Mouse (Mus musculus) inflammation-experienced regulatory T-cells, adult 6 months (primary cell): ENCODE measurements around the gene Smim6. TPM values are rescaled to one million over a fixed set of nuclear protein-coding genes. Genes with fewer than 3 reads are reported as not detected.

ENCODE experiments used
- ATAC-seq: one replicate; pipeline ENCODE4 v1.8.0; 2017
- polyA plus RNA-seq, 3 experiments: library from polyadenylated mRNA; unstranded; fragments of 100-300 nt; shearing (Covaris generic); gene quantifications; one replicate each; pipeline ENCODE4 v1.2.1; 2017

Smim6 gene
- polyA plus RNA-seq, 3 experiments from 2014 or later, result 2.7 to 5.1 (median 4.3) TPM

DNA sequence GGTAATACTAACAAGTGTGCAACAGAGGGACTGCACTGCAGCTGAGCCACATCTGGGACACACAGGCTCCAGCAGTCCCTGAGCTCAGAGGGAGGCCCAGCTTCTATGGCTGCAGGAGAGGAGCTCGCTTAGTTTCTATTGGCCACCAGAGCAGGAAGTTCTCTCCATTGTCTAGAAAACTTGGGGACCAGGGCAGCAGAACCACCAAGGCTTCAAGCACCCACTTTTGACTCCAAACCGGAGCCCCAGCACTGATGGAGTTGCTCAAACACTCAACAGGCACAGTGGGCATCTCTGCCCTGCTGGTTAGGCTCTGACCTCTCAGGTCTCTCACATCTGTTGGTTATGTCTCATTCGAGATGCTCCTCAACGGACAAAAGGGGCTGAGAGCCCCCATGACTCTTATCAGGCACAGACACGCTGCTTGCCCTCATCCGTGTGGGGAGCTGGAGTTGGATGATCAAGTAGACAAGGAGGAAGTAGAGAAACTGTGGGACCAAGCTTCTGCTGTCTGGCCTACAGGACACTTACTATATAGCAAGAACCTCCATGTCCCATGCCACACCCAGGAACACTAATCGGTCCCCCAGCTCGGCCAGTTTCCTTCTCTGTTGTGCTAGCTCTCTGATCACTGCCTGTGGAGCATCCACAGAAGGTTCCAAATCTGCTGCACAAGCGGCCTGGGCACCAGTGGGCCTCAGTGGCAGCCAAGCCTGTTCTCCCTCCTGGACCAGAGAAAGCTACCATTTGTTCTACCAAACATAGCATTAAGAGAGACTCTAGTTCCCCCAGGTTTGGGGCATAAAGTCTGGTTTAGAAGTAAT, 10.3 kb upstream of the Smim6 start:
- ATAC-seq, result no peak

DNA sequence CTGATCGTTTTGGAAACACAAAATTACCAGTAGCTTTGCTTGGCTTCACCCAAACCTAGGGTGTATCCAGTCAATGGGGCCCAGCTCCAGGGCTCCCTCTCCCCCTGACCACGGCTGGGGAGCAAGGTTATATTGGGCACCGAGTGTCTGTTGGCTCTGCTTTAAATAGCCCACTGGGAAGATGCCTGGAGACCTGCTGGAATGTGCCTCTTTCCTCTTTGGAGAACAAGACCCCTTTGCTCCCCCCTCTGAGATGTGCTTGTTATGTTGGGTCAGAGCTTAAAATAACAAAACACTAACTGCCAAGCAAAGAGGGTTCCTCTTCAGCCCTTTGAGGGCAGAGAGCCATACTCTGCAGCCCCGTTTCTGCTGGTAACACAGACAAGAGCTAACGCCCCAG, 9.6 kb upstream of the Smim6 start:
- ATAC-seq, result no peak

DNA sequence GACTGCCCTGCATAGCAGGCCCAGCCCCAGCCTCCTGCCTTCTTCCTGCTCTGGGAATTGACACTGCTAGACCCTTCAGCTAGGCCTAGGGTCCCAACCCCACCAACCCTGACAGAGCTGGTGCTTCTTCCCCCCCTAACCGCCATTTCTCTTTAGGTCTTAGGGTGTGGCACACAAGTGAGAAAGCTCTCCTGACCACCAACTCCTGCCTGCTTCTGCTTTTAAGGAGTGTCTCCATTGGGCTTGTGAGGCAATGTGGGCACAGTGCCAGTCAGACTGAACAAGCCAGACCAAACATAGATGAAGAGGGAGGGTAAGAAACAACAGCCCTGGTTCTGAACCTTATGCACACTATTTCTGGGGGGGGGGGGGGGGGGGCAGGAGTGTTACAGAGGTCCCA, 9.0 kb upstream of the Smim6 start:
- ATAC-seq, result no peak

DNA sequence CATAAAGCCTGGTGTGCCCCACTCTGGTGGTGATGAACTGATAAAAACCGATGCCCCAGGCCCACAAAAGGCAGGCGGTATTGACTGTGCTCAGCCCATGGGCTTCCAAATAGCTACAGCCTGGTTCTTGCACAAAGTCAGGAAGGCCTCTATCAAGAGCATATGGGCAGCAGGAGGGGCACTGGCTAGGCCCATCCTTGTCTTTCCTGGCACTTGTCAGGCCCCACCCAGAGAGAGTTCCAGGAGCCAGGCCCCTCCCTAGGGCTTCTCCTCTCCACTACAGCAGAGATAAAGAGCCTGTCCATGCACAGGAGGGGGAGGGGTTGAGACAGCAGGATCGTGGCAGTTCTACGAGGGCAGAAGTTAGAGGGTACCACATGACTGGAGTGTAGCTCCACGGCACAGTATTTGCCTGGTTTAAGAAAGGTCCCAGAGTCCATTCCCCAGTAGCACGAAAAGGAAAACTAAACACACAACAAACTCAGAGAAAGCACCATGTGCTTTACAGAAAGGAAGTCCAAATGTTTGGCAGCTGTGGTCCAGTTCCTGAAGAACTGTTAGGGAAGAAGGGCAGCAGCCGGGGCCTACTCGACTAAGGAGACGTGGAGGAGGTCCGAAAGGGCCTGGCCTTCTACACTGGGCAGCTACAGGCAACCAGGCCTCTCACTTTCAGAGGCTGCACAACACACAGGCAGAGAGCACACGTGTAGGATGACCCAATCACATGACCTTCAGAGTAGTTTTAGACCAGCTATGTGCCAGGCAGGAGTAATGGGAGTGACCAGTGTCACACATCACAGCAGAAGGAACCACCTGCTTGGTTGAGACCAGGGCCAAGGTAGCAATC, 8.2 kb upstream of the Smim6 start:
- ATAC-seq, result no peak

DNA sequence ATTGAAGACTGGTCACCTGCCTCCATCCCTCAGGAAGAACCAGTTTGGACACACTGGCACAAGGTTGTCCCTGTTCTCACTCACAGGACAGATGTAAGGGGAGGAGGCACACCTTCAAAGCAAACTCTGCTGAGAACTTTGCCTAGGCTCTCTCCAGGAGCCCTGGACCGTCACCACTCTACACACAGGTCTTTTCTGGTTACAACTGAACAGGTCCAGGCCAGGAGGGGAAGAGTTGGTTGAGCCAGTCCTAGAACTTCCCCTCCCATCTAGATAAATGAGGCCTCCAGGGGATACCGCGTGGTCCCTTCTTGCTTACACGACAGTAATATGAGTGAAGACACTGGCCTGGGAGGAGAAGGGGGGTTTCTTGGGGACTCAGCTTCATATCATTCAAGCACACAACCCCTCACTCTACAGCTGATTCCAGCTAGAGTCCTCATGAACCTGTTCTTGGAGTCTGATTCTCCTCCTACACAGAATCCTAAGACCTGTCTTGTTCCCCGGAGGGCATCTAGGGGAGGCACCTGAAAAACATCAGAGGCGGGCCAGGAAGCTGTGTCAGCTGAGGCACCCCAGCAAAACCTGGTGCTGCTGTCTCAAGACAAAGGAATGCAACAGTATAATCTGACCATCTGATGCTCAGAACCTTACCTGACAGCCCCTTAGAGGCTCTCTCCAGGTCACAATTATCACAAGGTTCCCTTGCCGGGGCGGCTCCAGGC, 7.4 kb upstream of the Smim6 start:
- no peak for ATAC-seq

DNA sequence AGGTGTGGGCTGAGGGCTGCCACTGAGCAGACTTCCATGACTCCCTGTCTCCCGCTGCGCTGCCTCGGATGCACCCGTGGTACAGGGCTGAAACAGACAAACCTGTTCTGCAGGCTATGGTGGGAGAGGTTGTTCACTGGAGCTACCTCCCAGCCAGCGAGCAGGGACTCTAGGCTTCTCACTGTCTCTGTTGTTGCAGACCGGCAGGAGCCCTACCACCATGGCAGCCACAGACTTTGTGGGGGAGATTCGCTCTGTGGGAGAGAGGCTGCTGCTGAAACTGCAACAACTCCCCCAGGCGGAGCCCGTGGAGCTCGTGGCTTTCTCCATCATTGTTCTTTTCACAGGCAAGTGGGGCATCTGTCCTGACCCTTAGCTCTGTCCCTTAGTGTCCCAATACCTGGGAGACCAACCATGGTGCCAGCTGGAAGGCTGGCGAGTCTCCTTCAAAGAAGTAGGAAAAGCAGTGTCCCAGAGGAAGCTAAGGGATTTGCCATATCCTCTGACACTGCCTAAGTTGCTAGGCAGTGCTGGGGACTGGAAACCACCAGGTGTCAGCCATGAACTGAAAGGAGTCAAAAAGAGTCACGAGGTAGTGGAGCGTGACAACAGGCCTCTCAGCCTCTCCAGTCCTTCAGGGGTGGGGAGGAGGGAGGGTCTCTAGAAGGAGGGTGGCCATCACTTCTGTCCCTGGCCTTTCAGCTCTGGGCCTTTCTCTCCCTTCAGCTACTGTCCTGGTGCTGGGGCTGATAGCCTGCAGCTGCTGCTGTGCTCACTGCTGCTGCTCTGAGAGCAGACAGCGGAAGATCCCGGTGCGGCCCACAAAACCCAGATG, 6.6 kb upstream of the Smim6 start:
- no peak for ATAC-seq

DNA sequence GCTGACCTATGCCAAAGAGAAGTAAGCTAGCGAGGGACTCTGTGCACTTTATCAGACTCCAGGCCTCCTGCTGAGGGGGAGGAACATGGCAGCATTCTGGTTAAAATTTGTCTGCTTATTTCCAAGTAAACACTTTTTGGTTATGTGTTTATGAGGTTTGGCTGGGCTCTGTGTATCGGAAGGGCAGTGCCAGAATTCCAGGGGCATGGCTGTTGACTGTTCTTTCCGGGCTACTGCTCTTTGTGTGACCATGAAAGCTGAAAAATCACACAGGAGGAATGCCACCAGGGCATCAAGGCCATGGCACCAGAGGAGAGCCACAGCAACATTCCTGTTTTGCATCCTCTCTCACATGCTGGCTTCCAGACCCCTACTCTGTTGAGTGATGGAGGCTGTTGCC, 5.7 kb upstream of the Smim6 start:
- no peak for ATAC-seq

DNA sequence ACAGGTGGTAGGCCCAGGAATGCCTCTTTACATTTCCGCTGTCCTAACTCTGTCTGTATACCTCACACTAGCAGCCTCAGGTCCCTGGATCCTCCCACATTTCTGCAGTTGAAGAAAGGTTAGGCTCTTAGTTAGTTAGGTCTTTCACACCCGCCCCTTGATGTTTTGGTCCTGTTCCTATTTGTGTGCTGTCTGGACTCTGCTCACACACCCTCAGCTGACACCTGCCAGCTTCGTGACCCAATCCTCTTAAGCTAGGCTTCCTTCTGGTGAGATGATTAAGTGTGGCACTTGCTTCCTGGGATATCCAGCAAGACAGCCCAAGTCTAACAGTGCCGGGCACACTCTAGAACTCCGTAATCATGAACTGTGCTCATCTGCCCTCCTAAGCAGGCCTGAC, 5.3 kb upstream of the Smim6 start:
- no peak for ATAC-seq

DNA sequence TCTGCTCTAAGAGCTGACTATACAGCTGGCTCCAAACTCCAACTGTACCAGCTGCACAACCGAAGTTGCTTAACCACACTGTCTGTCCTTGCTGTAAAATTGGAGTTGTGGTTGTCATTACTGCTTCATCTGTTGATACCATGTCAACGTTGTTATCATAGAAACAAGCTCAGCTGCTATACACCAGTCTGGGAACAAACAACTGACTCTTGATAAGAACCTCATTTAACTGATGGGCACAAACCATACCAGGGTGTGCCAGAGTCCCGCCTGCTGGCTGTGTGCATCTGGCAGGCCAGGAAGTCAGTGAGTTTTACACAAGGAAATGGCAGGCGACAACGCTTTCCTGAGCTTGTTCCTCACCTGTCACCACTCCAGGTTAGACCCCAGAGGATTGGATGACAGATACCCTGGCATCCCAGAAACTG, 669 bp upstream of the Smim6 start:
- ATAC-seq, result no peak

DNA sequence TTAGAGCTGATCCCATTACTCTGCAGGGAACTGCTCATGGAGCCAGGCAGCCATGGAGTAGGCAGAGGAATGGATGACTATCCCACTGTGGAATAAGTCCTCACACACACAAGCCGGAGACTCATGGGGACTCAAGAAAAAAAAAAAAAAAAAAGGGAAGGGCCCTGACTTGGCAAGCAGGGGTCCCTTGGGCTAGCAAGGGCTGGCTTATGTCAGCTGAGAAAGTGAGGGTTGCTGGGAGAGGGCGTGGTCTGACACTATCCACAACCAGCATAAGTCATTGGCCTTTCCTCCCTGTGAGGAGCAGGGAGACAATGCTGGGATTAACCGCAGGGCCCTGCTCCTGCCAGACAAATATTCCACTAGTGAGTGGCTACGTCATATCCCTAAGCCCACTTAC, 4.8 kb downstream of the Smim6 start:
- ATAC-seq, result no peak

DNA sequence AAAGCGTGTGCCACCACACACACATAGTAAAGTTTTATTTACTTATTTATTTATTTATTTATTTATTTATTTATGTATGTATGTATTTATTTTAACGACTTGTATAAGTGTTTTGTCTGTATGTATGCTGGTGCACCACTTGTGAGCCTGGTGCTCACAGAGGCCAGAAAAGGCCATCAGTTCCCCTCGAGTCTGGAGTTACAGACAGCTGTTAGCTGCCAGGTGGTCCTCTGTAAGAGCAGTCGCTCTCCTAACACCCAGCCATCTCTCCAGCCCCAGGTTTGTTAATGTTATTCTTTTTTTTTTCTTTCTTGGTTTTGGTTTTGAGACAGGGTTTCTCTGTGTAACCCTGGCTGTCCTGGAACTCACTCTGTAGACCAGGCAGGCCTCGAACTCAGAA, 6.8 kb downstream of the Smim6 start:
- no peak for ATAC-seq

DNA sequence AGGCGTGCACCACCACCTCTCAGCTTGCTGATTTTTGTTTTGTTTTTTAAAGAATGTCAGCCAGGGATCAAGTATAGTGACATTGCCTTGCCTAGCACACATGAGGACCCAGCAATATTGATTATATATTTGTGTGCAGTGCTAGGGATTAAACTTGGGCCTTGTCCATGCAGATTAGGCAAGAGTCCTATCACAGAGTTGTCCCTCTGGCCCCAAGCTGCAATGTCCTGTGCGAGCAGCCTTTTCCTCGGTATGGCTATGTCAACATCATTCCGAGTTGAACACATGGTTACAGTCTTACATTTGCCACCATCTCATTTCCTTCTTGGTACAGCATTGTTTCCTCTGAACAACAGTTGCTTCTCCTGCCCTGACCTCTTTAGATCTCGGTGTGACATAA, 7.3 kb downstream of the Smim6 start:
- no peak for ATAC-seq

DNA sequence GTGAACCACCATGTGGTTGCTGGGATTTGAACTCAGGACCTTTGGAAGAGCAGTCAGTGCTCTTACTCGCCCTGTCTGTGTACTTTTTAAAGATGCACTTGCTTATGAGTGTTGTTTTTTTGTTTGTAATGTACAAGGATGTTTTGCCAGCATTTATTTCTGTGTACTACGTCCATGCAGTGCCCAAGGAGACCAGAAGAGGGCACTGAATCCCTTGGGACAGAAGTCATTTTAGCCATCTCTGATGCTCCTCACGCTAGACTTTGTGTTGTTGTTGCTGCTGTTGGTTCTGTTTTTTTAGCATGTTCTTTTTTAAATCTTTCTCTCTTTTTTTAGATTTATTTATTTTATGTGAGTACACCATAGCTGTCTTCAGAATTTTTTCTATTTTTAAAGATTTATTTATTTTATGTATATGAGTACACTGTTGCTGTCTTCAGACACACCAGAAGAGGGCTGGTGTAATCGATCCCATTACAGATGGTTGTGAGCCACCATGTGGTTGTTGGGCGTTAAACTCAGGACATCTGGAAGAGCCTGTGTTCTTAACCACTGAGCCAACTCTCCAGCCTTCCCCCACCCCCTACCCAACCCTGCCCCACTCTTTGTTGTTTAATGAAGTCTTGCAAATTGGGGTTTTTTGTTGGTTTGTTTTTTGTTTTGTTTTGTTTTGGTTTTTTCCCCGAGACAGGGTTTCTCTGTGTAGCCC, 8.4 kb downstream of the Smim6 start:
- ATAC-seq, result no peak

DNA sequence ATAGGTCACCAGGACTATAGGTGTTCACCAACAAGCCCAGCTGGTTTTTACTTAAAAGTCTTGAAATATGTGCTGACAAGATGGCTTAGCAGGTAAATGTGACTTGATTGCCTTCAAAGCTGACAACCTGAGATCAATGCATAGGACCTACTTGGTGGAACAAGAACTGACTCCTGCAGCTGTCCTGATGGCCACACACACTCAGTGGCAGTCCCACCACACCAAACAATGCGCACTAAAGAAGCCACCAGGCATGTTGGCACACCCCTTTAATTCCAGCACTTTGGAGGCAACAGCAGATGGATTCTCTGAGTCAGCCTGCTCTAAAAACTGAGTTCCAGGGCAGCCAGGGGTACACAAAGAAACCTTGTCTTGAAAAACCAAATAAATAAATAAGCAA, 10.2 kb downstream of the Smim6 start:
- ATAC-seq, result no peak

DNA sequence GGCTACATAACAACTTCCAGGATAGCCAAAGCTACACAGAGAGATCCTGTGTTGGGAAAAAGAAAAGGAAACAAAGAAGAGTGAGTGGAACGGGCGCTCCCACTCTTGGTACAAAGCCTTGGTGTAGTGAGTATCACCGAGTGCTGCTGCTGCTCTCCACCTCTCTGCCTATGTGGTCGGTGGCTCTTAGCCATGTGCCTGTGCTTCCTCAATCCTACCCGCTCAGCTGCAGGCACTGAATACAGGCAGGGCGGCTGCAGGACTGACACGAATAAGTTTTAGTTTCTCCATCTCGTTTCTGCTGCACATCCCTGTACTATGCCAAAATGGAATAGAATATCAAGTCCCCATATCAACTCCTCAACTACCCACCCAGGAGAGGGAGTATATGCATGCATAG, 17.2 kb downstream of the Smim6 start:
- no peak for ATAC-seq

DNA sequence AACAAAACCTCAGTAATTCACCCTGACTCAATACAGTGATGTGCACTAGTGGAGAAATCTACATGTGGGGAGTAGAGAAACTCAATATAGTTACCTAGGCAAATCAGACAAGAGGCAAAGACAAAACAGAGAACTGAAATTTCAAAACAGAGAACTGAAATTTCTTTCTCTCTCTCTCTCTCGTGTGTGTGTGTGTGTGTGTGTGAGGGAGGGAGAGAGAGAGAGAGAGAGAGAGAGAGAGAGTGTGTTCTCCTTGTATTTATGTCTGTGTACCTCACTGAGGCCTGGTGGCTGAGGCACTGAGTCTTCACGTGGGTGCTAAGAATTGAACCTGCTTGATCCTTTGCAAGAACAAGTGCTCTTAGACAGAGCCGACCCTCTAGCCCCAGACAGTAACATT, 18.0 kb downstream of the Smim6 start:
- ATAC-seq, result no peak

DNA sequence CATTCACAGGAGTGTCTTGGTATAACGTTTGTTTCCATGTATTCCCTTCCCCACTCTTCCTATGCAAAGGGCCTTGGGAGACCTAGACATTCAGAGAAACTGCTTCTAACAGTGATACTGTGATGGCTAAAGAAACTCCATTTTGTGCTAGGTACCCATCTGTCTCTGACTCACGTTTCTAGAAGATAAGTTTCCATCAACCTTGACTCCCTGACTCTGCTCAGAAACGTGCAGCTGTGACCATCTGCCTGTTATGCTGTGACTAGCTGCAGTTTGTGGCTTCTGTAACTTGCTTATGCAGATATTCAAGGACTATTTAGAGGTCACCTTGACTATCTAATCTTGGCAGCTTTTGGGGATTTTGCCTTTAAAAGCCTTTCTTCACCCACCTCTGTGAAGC, 19.4 kb downstream of the Smim6 start:
- no peak for ATAC-seq

DNA sequence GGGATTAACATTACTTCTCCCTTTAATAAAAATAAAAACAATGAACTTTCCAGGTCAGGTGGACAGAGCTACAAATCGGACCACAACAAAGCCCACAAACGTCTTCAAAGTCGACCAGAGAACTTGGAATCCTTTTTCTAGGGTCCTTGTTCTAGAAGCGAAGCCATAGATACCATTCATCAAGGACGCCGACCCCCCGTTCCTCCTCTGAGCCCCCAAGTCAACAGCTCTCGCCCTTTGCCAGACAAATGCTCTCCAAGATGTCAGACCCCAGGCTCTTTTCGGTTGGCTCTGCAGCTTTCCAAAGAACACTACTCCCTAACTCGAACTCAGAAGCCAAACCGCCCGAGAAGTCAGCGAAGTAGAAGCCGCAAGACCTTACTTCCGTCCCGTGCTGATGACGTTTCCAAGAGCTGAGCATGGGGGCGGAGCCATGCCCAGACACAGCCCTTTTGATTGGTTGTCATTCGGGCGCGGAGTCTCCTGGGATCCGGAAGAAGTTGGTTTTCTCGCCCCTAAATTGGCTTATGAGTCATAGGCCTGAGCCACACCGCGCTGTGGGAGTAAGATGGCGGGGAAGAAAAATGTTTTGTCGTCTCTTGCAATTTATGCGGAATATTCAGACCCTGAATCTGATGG, 21.4 kb downstream of the Smim6 start, which contains the start of the genes Sap30bp and Recql5:
Gene Sap30bp (plus strand): TSS at position 175 of the 639 bp plus-strand sequence.
Gene Recql5 (minus strand): TSS at position 370 of the 639 bp plus-strand sequence.
- peak; percentile 100 for ATAC-seq

DNA sequence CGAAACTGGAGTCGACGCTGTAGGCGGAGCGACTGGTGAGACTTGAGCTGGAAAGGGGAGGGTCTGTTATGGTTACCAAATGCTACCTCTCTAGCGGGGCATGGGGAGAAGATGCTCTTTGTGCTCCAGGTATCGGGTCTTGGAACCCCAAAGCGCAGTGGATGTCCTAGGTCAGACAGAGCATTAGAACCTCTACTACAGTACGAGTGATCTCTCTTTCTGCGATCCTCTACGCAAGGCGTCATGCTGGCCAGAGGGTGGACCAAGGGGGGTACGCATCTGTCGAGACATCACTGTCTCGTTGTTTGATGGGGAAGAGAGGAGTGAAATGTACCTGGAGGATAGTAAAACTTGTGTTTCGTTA, 21.9 kb downstream of the Smim6 start:
- peak; percentile 4 for ATAC-seq

DNA sequence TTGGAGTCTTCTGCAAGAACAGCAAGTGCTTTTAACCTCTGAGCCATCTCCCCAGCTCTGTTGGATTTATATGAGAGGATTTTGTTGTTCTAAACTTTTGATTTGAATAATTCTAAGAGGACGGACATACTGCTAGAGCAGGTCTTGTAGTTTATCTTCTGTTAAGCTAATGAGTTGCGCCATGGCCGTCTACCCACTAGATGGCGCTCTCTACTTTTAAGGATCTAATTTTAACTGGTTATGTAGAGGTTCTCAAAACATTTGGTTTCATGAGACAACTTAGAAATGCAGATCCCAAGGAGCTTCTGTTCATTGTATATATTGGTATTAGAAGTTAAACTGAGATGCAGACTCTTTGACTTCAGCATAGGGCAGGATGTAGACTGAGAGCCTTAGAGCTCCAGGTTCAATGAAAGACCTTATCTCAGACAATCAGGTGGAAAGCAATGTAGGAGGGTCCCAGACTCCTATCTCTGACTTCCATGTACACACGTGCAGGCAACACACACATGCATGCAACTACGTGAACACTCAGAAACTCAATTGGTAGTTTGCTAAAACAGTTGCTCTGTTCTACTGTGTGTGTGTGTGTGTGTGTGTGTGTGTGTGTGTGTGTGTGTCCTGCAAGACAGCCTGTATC, 28.0 kb downstream of the Smim6 start:
- peak; percentile 38 for ATAC-seq

DNA sequence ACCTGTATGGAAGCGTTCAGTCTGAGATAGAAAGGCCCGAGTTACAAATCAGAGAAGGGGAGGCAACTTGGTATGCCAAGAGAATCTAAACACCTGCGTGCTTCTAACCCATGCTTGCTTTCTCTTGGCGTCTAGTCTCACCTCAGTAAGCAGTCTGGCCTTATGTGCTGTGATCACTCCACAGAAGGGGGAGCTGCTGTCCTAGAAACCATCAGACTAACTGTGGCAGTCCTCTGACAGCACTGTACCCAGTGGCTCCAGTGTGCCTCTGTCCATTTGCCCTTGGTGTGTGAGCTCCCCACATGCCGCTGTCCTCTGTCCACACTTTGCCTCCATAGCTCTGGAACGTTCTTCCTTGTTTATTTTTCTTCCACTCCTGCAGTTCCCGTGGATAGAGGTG, 30.2 kb downstream of the Smim6 start:
- ATAC-seq, result no peak
